Mouse (Mus musculus) erythroblast, adult 5-6 weeks (primary cell): ENCODE measurements around the gene Pcbp4. TPM values are rescaled to one million over a fixed set of nuclear protein-coding genes. Genes with fewer than 3 reads are reported as not detected.

Experiments used
- ATAC-seq: replicated peaks from 2 replicates; pipeline ENCODE4 v1.8.0; 2016; ENCODE audit warnings: moderate number of reproducible peaks, mild to moderate bottlenecking, moderate TSS enrichment, inconsistent platforms; ENCODE audit not compliant: poor library complexity, low FRiP score, severe bottlenecking
- total RNA-seq, 2 experiments: library from RNA; stranded (forward) in 1 of 2; stranded (reverse) in 1 of 2; fragments of 150-400 nt in 1 of 2; fragments of 200-764, 138-1000 nt in 1 of 2; gene quantifications; 2 replicates each; pipeline versions ENCODE4 v1.2.3 to v1.2.4; 2015 to 2017; ENCODE audit warnings: low replicate concordance in 2 of 2

Pcbp4 gene
- total RNA-seq (2015; ENCODE audit: low replicate concordance) (not detected in 2 replicates), total RNA-seq (2017; ENCODE audit: low replicate concordance) (not detected in 2 replicates)

- no peak for ATAC-seq
Observed at GRCm38 (mm10) chr9:106453271-106454070, at the start of gene Pcbp4. Gene Pcbp4 (plus strand): TSS chr9:106453291.

GRCm38 (mm10) chr9:106405275-106405674, 47.8 kb upstream of the Pcbp4 start:
- no peak for ATAC-seq

GRCm38 (mm10) chr9:106406443-106407078, 46.5 kb upstream of the Pcbp4 start:
- ATAC-seq, result no peak

GRCm38 (mm10) chr9:106409096-106409495, 44.0 kb upstream of the Pcbp4 start:
- ATAC-seq, result no peak

GRCm38 (mm10) chr9:106410086-106410650, 42.9 kb upstream of the Pcbp4 start:
- no peak for ATAC-seq

- ATAC-seq, result peak; percentile 78
Observed at GRCm38 (mm10) chr9:106411091-106411594, 41.9 kb upstream of the Pcbp4 start.

GRCm38 (mm10) chr9:106411729-106412128, 41.4 kb upstream of the Pcbp4 start:
- ATAC-seq, result peak; percentile 64

- ATAC-seq, result no peak
Observed at GRCm38 (mm10) chr9:106412210-106412609, 40.9 kb upstream of the Pcbp4 start.

- no peak for ATAC-seq
Observed at GRCm38 (mm10) chr9:106413606-106414005, 39.5 kb upstream of the Pcbp4 start.

GRCm38 (mm10) chr9:106416826-106417225, 36.3 kb upstream of the Pcbp4 start:
- ATAC-seq, result no peak

GRCm38 (mm10) chr9:106417841-106418625, 35.1 kb upstream of the Pcbp4 start:
- ATAC-seq, result no peak

GRCm38 (mm10) chr9:106420608-106421007, 32.5 kb upstream of the Pcbp4 start:
- no peak for ATAC-seq

- ATAC-seq, result peak; percentile 51
Observed at GRCm38 (mm10) chr9:106421033-106421864, 31.8 kb upstream of the Pcbp4 start.

- ATAC-seq, result peak; percentile 88
Observed at GRCm38 (mm10) chr9:106421865-106422160, 31.3 kb upstream of the Pcbp4 start.

- peak; percentile 54 for ATAC-seq
Observed at GRCm38 (mm10) chr9:106428719-106429220, 24.3 kb upstream of the Pcbp4 start.

- ATAC-seq, result peak; percentile 91
Observed at GRCm38 (mm10) chr9:106429221-106430014, 23.7 kb upstream of the Pcbp4 start, which contains the start of gene Rpl29. Gene Rpl29 (plus strand): TSS chr9:106429454.

GRCm38 (mm10) chr9:106430015-106430264, 23.2 kb upstream of the Pcbp4 start:
- 0 out of 2 replicates have a peak, but pooled peaks have one; percentile 4 for ATAC-seq

- ATAC-seq, result no peak
Observed at GRCm38 (mm10) chr9:106433389-106433788, 19.7 kb upstream of the Pcbp4 start.
